Mouse (Mus musculus) thymus, postnatal 25 days (tissue): ENCODE results near the gene Lcat.
"Not testable (repeated sequence)": the region's sequence is repeated elsewhere in the genome, so short reads cannot be mapped to it uniquely, and the experiment has no call there.

Experiments used
- DNase-seq: peaks from one replicate; pipeline ENCODE4 v3.0.0; 2022

Lcat gene

DNA sequence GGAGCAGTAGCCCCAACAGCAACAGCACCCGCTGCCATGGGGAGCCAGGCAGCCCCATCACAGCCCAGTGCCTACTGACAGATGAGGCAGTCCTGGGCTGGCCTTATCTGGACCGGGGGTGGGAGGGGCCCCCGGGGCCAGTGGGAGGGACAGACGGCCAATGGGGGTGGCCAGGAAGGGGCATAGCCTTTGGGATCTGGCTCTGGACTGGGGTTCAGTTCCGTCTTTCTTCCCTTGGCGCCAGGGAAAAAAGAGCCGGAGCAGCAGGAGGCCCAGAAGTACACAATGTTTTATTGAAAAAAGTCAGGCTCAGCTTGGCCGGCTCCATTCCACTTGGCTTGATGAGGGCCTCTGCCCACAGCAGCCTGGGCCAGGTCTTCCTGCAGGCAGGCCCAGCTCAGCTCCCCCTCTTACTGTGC is at the start of gene Lcat:
Gene Lcat (minus strand): TSS at position 62 of the 419 bp plus-strand sequence.
- no peak for DNase-seq

GRCm38 (mm10) chr8:105992499-105992898 is 49.3 kb upstream of the Lcat start:
- peak; percentile 85 for DNase-seq

DNA sequence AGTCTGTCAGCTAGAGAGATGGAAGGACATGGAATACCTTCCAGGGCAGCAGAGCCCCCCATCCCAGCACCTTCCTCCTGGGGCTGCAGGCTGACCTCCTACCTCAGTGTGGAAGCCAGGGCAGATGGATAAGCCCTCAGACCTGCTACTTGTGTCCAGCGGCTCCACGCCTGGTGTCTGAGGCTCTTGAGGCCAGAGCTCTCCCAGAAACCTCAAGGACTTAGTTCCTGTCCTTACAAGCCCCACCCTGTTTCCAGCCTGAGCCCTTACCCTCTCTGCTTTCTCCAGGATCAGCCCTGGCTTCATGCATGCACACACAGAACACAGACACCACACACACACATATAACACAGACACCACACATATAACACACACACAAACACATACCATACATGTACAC is 48.4 kb upstream of the Lcat start:
- DNase-seq, result peak; percentile 30

DNA sequence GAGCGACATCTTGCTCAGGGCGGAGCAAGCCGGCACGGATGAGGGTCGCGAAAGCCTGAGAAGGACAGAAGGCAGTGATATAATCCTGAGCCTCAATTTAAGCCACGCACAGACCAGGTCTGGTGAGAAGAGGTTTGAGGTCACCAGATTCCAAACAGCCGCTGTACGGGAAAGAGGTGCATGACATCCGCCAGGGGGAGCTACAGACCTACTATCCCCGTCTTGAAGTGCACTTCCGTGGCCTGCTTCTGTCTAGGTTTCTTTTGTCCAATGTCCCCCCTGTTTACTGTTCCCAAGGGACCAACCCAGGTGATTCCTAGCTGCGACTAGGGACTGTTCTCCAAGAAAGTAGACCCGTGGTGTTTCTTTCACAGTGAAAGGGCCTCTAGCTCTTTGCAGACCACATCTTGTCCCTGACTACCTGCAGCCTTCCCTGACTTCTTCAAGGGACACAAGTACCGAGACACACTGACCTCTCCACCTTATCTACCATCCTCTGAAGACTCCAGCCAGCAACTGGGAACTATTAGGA is 47.7 kb upstream of the Lcat start, which contains the start of gene Dus2:
Gene Dus2 (plus strand): TSS at position 482 of the 532 bp plus-strand sequence.
- peak; percentile 89 for DNase-seq

GRCm38 (mm10) chr8:105988546-105988945 is 45.4 kb upstream of the Lcat start:
- DNase-seq, result no peak

DNA sequence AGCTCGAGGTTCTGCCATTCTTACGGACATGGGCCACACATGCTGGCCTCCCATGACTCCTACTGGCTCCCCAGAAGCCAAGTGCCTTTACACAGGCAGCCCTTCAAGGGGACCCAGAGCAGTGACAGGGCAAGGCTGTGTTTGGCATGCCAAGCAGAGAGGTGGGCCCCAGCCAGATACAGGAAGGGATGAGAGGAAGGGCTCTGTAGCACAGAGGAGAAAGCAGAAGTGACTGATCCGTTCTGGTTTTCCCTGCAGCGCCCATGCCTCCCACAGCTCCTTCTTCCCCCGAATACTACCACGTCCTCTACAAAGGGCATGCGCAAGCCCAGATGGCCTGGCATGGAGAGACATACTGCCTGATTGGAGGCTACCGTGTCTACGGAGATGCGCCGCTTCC is 40.2 kb upstream of the Lcat start:
- DNase-seq, result not testable (repeated sequence)

- no peak for DNase-seq
These were observed 38.0 kb upstream of the Lcat start for GRCm38 (mm10) chr8:105981146-105981545.

- no peak for DNase-seq
These were observed 36.1 kb upstream of the Lcat start, which contains the start of gene Dpep3 for GRCm38 (mm10) chr8:105979325-105979724. Gene Dpep3, minus strand, starts transcription at chr8:105979429.

GRCm38 (mm10) chr8:105975363-105975762 is 32.2 kb upstream of the Lcat start:
- DNase-seq, result no peak

- DNase-seq, result no peak
These were observed 28.0 kb upstream of the Lcat start for GRCm38 (mm10) chr8:105971019-105971720.

- DNase-seq, result no peak
These were observed 26.2 kb upstream of the Lcat start for GRCm38 (mm10) chr8:105969367-105969766.

GRCm38 (mm10) chr8:105966692-105967311 is 23.6 kb upstream of the Lcat start:
- DNase-seq, result peak; percentile 64

- DNase-seq, result peak; percentile 87
These were observed 22.7 kb upstream of the Lcat start, which contains the start of gene Slc12a4 for GRCm38 (mm10) chr8:105965905-105966341. Gene Slc12a4, minus strand, starts transcription at chr8:105966097.

DNA sequence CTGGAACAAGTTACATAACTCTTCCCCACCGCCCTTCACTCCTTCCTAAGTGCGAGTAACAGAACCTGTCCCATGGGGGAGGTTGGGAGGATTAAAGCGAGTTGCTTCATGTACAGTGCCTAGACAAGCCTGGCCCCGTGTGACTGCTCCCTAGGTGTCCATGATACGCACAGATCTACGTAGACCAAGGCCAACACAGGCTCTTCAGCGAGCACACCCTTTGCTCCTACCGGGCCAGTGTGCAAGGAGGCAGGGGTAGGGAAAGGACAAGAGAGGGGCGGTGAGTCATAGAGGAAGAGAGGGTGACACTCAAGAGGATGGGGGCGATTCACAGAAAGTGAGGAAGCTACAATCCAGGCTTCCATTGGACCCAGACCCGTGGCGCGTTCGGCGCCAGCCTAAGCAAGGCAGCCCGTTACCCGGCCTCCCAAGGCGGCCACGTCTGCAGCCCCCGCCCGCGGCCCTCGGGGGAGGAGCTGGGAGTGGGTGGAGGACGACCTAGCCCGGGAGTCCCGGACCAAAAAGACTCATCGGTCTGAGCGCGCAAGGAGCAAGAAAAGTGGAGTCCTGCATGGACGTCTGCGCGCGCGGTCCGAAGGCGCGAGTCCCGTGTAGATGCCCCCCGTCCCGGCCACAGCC is 22.2 kb upstream of the Lcat start:
- peak; percentile 63 for DNase-seq

DNA sequence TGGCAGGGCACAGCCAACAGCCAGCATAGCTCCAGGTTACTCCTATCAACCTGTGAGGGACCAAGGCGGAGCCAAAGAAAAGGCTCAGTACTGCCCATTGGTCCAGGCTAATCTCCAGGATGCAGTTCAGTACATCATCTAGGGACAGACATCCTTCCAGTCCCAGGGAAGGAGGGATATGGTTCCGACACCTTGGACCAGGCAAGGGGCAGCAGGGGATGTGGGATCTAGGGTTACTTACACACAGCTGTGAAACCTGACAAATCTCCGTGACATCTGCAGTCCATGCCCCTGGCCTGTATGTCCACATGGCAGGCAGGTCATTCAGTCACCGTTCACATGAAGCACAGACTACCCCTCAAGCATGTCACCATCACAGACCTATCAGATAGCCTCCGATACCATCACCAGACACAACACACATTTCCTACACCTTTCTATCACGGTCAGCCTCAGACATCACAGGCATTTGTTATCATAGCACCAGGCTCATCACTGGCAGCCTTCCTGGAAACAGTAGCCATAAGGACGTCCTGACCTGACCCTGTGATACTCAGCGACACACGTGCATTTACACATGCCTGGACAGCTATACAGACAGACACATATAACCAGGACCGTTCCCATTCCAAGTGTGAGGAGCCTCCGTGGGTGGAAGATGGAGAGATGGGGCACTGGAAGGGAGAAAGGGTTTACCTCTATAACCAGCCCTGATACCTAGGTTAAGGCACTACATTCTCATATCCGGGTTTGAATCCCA is 21.5 kb upstream of the Lcat start:
- DNase-seq, result no peak

DNA sequence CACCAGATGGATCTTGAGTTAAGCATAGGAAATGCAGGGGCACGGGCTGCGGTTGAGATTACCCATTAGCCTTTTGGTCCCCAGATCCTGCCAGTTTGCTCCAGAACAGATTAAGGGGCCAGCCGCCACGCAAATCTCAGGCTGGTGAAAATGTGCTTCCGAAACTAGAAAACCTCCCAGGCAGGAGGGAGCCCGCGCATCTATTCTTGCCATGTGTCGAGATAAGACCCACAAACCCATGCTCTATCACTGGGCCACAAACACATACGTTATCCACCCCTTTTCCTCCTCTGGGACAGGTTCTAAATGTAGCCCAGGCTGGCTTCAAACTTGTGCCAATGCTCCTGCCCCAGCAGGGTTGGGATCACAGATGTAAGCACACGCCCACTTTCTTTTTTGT is 18.4 kb upstream of the Lcat start:
- DNase-seq, result no peak

DNA sequence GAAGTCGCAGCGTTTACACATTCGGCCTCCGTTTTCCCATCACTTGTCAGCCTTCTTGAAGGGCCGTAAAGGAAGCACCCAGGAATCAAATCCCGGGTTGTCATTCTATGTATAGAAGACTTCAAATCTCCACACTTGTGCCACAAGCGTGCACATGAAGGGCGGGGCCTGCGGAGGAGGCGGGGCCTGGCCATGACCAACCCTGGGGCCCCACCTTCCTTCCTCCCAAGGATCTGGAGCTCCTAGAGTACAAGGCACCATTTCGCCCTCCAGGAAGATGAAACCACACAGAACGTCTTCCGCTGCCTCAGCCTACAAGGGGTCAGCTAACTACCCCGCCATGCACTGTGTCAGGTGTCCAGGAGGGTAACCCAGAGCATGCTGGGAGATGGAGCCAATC is 17.9 kb upstream of the Lcat start:
- DNase-seq, result no peak

- no peak for DNase-seq
These were observed 16.2 kb upstream of the Lcat start for GRCm38 (mm10) chr8:105959350-105959749.

GRCm38 (mm10) chr8:105957813-105958212 is 14.6 kb upstream of the Lcat start:
- no peak for DNase-seq

GRCm38 (mm10) chr8:105956556-105956955 is 13.4 kb upstream of the Lcat start:
- no peak for DNase-seq

GRCm38 (mm10) chr8:105951057-105951659 is 8.0 kb upstream of the Lcat start:
- DNase-seq, result no peak

- no peak for DNase-seq
These were observed 6.2 kb upstream of the Lcat start for GRCm38 (mm10) chr8:105949350-105949749.
